Mouse (Mus musculus) Patski (cell line): Measurements from ENCODE around the gene Abcb9. TPM values are rescaled to one million over a fixed set of nuclear protein-coding genes. Genes with fewer than 3 reads are reported as not detected.

Experiments used
- ATAC-seq: fragments of 100-300 bp; one replicate; pipeline ENCODE4 v1.8.0; 2021
- CTCF ChIA-PET: fragments of 350-600 bp; sonication (Branson Sonifier 250); formaldehyde crosslinking; loops from one replicate; lab custom pipeline; 2022; ENCODE audit warnings: inconsistent platforms; lab: Charles Lee
- POLR2A ChIA-PET: fragments of 350-600 bp; sonication (Branson Sonifier 250); formaldehyde crosslinking; loops from one replicate; lab custom pipeline; 2022; ENCODE audit warnings: antibody characterized with exemption, inconsistent platforms; lab: Charles Lee
- DNase-seq: peaks from one replicate; pipeline ENCODE4 v3.0.0-alpha.2; 2011; ENCODE audit warnings: low read depth, low spot score
- H3K27me3 ChIP-seq: fragments of 371-371 bp; one replicate; pipeline ENCODE4 v1.5.1; 2021
- CTCF ChIP-seq: fragments of 100-300 bp; IDR thresholded peaks from one replicate; pipeline ENCODE4 v1.5.1; 2021
- in situ Hi-C: fragments of 300-500 bp; cut with MboI; formaldehyde crosslinking; loops from 3 replicates; pipeline ENCODE4 v1.11.1; 2018; ENCODE audit warnings: low pct_unique_long_range_greater_than_20kb, mixed read lengths
- polyA plus RNA-seq: library from polyadenylated mRNA; unstranded; gene quantifications from one replicate; pipeline ENCODE4 v1.2.3, GENCODE M21; 2021

Gene Abcb9
- polyA plus RNA-seq, 1 experiment from 2014 or later = 5.3 TPM

- ChIA-PET POLR2A (no interaction called here), CTCF (interaction anchor here (1.4 to 1.8 kb wide), 3 partner anchors 13 to 58 kb away, joined by 3 to 4 read pairs (median 3); partner anchors contain the start of gene Vps37b)
- in situ Hi-C loops = no loop called here
- no peak for TF ChIP-seq CTCF
- H3K27me3 ChIP-seq = no peaks in the 10 kb centered on the region
- DNase-seq (no peak), ATAC-seq (no peak)
These were observed 45.2 kb downstream of the Abcb9 start for GRCm38 (mm10) chr5:124050095-124051050.

DNA sequence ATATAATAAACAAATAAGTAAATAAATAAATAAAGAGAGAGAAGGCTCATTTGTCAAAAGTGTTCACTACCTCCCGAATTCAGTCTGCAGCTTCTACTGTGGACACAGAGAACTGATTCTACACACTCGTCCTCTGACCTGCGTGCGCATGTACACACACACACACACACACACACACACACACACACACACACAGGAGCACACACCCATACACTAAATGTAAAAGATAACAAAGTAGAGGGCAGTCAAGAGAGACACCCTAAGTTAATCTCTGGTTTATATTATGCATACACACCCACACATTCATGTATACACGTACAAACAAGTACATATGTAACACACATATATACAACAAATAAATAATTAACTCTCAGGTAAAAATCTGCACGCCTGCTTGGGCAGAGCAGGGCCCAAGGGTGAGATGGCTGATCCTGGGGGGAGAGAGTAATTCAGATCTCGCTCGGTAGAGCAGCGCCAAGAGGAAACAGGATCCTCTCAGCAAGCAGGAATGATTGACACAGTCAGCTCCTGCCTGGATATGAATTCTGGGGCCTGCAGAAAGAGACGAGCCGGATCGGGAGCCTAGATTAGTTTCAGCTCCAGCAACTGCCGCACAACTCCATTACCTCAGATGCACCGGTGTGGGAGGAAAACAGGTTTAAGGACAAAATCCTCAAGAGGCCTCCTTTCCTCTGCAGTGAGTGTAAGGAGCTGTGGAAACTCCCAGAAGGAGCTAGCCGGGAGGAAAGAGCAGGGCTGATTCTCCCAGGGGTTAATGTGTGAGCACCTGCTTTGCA is 46.2 kb downstream of the Abcb9 start:
- ATAC-seq = no peak

GRCm38 (mm10) chr5:124046741-124047401 is 48.7 kb downstream of the Abcb9 start:
- no peaks in the 10 kb centered on the region for H3K27me3 ChIP-seq
- peak; percentile 89 for ATAC-seq
- CTCF ChIA-PET = interaction anchor here (0.9 to 1.5 kb wide), 2 partner anchors 37 to 66 kb away, joined by 3 read pairs; no protein-coding TSS in a partner anchor
- in situ Hi-C loops = no loop called here
- TF ChIP-seq CTCF = no peak
- POLR2A ChIA-PET = interaction anchor here (0.6 to 1.5 kb wide), 3 partner anchors 17 to 40 kb away, joined by 3 to 5 read pairs (median 3); no protein-coding TSS in a partner anchor
- peak; percentile 89 for DNase-seq

More for the DNA sequence above, 46.2 kb downstream of the Abcb9 start:
- CTCF ChIA-PET = interaction anchor here (1.8 kb wide), 1 partner anchor 12 kb away, joined by 3 read pairs; no protein-coding TSS in a partner anchor
- POLR2A ChIA-PET = no interaction called here
- TF ChIP-seq CTCF = no peak
- in situ Hi-C loops = no loop called here
- no peak for DNase-seq
- H3K27me3 ChIP-seq = no peaks in the 10 kb centered on the region

DNA sequence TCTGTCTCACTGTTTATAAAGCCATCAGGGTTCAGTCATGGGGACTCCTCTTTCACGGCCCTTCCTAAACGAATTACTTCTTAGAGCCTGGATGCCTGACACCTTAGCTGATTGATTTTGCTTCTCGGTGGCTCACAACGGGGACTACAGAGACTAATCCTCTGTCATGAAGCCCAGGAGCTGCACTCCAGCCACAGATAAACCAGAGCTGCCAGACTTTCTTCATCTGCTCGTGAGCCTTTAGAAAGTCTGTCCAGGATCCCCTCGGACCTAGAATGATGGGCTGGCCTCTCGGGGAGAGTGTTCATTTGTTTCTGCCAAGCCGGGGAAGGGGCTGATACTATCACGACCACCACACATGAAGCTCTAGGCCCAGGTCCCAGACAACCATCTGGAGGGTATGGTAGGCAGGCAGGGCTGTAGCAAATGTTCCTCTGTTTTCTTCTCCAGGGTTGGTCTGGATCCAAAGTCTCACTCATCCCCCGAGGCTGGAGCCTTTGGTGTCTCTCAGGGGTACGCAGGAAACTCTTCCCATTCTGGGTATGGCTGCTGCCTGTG is 50.1 kb downstream of the Abcb9 start:
- H3K27me3 ChIP-seq = no peaks in the 10 kb centered on the region
- in situ Hi-C loops = no loop called here
- DNase-seq = no peak
- POLR2A ChIA-PET = no interaction called here
- CTCF ChIA-PET = no interaction called here
- no peak for TF ChIP-seq CTCF
- ATAC-seq = no peak

- no peak for TF ChIP-seq CTCF
- DNase-seq = no peak
- in situ Hi-C loops = no loop called here
- H3K27me3 ChIP-seq = no peaks in the 10 kb centered on the region
- CTCF ChIA-PET = interaction anchor here (0.6 to 1.7 kb wide), 2 partner anchors 13 to 15 kb away, joined by 3 to 4 read pairs; no protein-coding TSS in a partner anchor
- POLR2A ChIA-PET = no interaction called here
- no peak for ATAC-seq
These were observed 51.6 kb downstream of the Abcb9 start for GRCm38 (mm10) chr5:124043999-124044398.

- in situ Hi-C loops = no loop called here
- DNase-seq (no peak), ATAC-seq (no peak)
- H3K27me3 ChIP-seq = no peaks in the 10 kb centered on the region
- no peak for TF ChIP-seq CTCF
- ChIA-PET POLR2A (no interaction called here), CTCF (interaction anchor here (0.6 to 1.7 kb wide), 2 partner anchors 12 to 14 kb away, joined by 3 to 4 read pairs; no protein-coding TSS in a partner anchor)
These were observed 52.2 kb downstream of the Abcb9 start for GRCm38 (mm10) chr5:124043212-124043978.

GRCm38 (mm10) chr5:124041097-124041496 is 54.5 kb downstream of the Abcb9 start:
- no peak for DNase-seq
- in situ Hi-C loops = no loop called here
- ATAC-seq = no peak
- ChIA-PET CTCF (no interaction called here), POLR2A (no interaction called here)
- no peaks in the 10 kb centered on the region for H3K27me3 ChIP-seq
- TF ChIP-seq CTCF = no peak

DNA sequence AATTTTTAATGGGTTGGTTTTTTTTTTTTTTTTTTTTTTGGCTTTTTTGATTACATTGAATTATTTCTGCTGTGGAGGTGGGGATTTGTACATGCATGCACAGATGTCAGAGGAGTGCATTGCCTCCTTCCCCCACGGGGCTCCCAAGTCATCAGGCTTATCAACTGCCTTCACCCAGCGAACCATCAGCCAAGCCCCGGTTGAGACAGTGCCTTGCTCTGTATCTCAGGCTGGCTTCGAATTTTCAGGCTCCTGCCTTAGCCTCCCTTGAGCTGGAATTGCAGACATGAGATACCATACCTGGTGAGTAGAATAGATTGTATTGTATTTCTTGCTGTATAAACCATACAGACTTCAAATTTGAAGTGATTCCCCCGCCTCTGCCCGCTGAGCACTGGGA is 56.0 kb downstream of the Abcb9 start:
- CTCF ChIA-PET = interaction anchor here (1.3 kb wide), 1 partner anchor 10 kb away, joined by 3 read pairs; no protein-coding TSS in a partner anchor
- POLR2A ChIA-PET = no interaction called here
- in situ Hi-C loops = no loop called here
- no peaks in the 10 kb centered on the region for H3K27me3 ChIP-seq
- no peak for TF ChIP-seq CTCF
- DNase-seq (no peak), ATAC-seq (no peak)

GRCm38 (mm10) chr5:124036836-124037235 is 58.8 kb downstream of the Abcb9 start:
- ChIA-PET CTCF (no interaction called here), POLR2A (no interaction called here)
- in situ Hi-C loops = no loop called here
- H3K27me3 ChIP-seq = no peaks in the 10 kb centered on the region
- DNase-seq = no peak
- ATAC-seq = no peak
- no peak for TF ChIP-seq CTCF
